Mouse (Mus musculus) embryonic facial prominence, embryonic 13.5 days (tissue): ENCODE results near the gene Gna11. TPM values are rescaled to one million over a fixed set of nuclear protein-coding genes. Genes with fewer than 3 reads are reported as not detected.

Experiments
- ATAC-seq: fragments of 200-750 bp; cut with Nextera tagmentation; 2 replicates; pipeline ENCODE4 v1.8.0; 2017; ENCODE audit warnings: low read depth; ENCODE audit not compliant: insufficient number of reproducible peaks, insufficient read depth, low FRiP score, low TSS enrichment
- H3K27ac ChIP-seq: fragments of 300-500 bp; sonication (generic); 2 replicates; pipeline ENCODE4 v1.5.1; 2015; ENCODE audit warnings: moderate library complexity, mild to moderate bottlenecking, inconsistent platforms
- H3K27me3 ChIP-seq: fragments of 300-500 bp; sonication (generic); 2 replicates; pipeline ENCODE4 v1.6.1; 2015; ENCODE audit warnings: mild to moderate bottlenecking, inconsistent platforms
- H3K36me3 ChIP-seq: fragments of 300-500 bp; sonication (generic); 2 replicates; pipeline ENCODE4 v1.6.1; 2015; ENCODE audit warnings: mild to moderate bottlenecking, inconsistent platforms
- H3K4me1 ChIP-seq: fragments of 300-500 bp; sonication (generic); 2 replicates; pipeline ENCODE4 v1.6.1; 2015; ENCODE audit warnings: inconsistent platforms
- H3K4me2 ChIP-seq: fragments of 300-500 bp; sonication (generic); 2 replicates; pipeline ENCODE4 v1.6.1; 2015; ENCODE audit warnings: moderate library complexity, mild to moderate bottlenecking, inconsistent platforms
- H3K4me3 ChIP-seq: fragments of 300-500 bp; sonication (generic); 2 replicates; pipeline ENCODE4 v1.5.1; 2015; ENCODE audit warnings: mild to moderate bottlenecking, inconsistent platforms
- H3K9ac ChIP-seq: fragments of 300-500 bp; sonication (generic); 2 replicates; pipeline ENCODE4 v1.6.1; 2015; ENCODE audit warnings: mild to moderate bottlenecking, inconsistent platforms
- H3K9me3 ChIP-seq: fragments of 300-500 bp; sonication (generic); 2 replicates; pipeline ENCODE4 v1.6.1; 2016; ENCODE audit warnings: inconsistent platforms
- WGBS: fragments of 180-500 bp; shearing (Covaris S2); methylation state at CpG from one replicate; pipeline ENCODE4 v1.1.7; 2015; ENCODE audit warnings: mixed read lengths; 5-methylcytosine and 5-hydroxymethylcytosine counted together
- polyA plus RNA-seq: library from polyadenylated mRNA; unstranded; fragments of >200 nt; fragmentation: Nextera tagmentation; extraction: Ambion mirVana; gene quantifications from 2 replicates; pipeline ENCODE4 v1.2.1, GENCODE M21; 2015

Gene Gna11
- polyA plus RNA-seq, 1 experiment from 2014 or later: 90.1 TPM

DNA sequence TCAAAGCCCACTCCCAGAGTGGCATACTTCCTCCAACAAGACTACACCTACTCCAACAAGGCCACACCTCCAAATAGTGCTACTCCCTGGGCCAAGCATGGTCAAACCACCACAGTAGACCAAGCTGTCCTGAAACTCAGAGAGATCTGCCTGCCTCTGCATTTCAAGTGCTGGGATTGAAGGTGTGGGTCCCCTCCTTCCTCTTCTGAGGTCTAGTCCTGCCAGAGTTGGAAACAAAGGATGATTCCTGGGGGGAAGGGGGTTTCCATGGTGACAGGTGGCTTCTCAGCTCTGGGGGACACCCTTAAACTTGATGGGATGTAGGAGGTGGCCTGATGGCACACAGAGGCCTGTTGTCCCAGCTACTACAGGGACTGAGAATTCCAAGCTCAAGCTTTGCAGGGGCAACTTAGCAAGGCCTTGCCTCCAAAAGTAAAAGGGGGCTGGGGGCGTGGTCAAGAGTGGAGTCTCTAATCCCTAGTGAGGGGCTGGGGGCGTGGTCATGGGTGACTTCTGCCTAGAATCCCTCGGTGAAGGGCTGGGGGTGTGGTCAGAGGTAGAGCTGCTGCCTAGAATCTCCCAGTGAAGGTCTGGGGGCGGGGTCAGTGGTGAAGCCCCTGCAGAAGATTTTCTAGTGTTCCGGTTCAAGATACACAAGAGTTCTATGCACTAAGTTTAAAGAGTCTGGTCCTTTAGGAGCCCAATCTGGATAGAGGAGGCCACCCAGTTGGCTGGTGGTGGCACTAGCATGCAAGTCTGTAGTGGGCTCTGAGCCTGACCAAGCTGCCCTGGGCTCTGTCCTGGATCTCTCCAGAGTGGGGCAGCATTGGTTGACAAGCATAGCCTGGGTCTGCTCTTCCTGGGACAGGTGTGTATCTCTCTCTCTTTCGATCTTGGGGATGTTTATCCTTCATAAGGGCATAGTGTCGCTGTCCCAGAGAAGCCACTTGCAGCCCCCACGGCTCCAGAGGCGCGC, 29.4 kb upstream of the Gna11 start, which contains the start of gene Tle2:
TSS of gene Tle2 (plus strand) at position 481 of the 976 bp plus-strand sequence.
- peaks cover 81% of the 10 kb centered on the region for H3K4me1 ChIP-seq
- peak within 1 kb of the TSS; percentile 88 for H3K9ac ChIP-seq
- H3K36me3 ChIP-seq: peaks cover 17% of the 10 kb centered on the region
- peak within 1 kb of the TSS; percentile 77 for H3K4me3 ChIP-seq
- H3K9me3 ChIP-seq: no peaks in the 10 kb centered on the region
- no peak for ATAC-seq
- H3K4me2 ChIP-seq: peak within 1 kb of the TSS; percentile 86
- peak within 1 kb of the TSS; percentile 95 for H3K27ac ChIP-seq
- WGBS: 19% methylated on average over 10 of the region's 10 CpGs
- H3K27me3 ChIP-seq: peaks cover 14% of the 10 kb centered on the region

GRCm38 (mm10) chr10:81572975-81573374, 28.0 kb upstream of the Gna11 start:
- H3K36me3 ChIP-seq: peaks cover 11% of the 10 kb centered on the region
- ATAC-seq: no peak
- 0 out of 2 replicates have a peak overlapping the region, but pooled peaks have one; percentile 27 for H3K9ac ChIP-seq
- H3K4me1 ChIP-seq: peaks cover 87% of the 10 kb centered on the region
- peaks cover 14% of the 10 kb centered on the region for H3K27me3 ChIP-seq
- no peak overlapping the region for H3K4me3 ChIP-seq
- H3K4me2 ChIP-seq: peak overlapping the region; percentile 75; the same call in 1 of the 2 replicates
- H3K27ac ChIP-seq: peak overlapping the region; percentile 95
- 14% methylated on average over 9 of the region's 9 CpGs for WGBS
- H3K9me3 ChIP-seq: no peaks in the 10 kb centered on the region

- Histone ChIP-seq H3K4me1 (peaks cover 85% of the 10 kb centered on the region), H3K9ac (peak overlapping the region; percentile 59; the same call in 1 of the 2 replicates), H3K4me3 (peak overlapping the region; percentile 44), H3K36me3 (peaks cover 7% of the 10 kb centered on the region; the same call in 1 of the 2 replicates), H3K9me3 (no peaks in the 10 kb centered on the region), H3K27ac (peak overlapping the region; percentile 95), H3K27me3 (peaks cover 13% of the 10 kb centered on the region), H3K4me2 (peak overlapping the region; percentile 75)
- ATAC-seq: no peak
- WGBS: 6% methylated on average over 9 of the region's 9 CpGs
Observed at GRCm38 (mm10) chr10:81572133-81572671, 27.2 kb upstream of the Gna11 start.

DNA sequence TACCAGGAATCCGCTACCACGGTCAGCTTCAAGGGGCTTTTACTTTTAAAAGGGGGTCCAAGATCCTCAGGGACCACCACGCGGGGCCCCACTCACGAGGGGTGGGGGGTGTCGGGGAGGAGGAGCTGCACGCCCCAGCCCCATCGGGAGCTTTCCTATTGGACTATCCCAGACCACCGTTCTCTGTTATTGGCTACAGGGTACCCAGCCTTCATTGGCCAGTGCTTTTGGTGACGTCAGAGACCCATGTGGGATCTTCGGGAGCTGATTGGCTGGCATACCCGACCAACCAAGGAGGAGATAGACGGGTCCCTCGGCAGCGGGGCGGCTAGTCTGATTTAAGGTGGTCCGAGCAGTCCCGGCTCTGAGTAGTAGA, 26.5 kb upstream of the Gna11 start:
- Histone ChIP-seq H3K9ac (peak overlapping the region; percentile 59; the same call in 1 of the 2 replicates), H3K36me3 (peaks cover 11% of the 10 kb centered on the region; the same call in 1 of the 2 replicates), H3K9me3 (no peaks in the 10 kb centered on the region), H3K27me3 (peaks cover 10% of the 10 kb centered on the region), H3K27ac (peak overlapping the region; percentile 95), H3K4me1 (peaks cover 78% of the 10 kb centered on the region), H3K4me2 (peak overlapping the region; percentile 75), H3K4me3 (peak overlapping the region; percentile 44)
- under 1% methylated on average over 18 of the region's 18 CpGs for WGBS
- peak; percentile 91 for ATAC-seq

DNA sequence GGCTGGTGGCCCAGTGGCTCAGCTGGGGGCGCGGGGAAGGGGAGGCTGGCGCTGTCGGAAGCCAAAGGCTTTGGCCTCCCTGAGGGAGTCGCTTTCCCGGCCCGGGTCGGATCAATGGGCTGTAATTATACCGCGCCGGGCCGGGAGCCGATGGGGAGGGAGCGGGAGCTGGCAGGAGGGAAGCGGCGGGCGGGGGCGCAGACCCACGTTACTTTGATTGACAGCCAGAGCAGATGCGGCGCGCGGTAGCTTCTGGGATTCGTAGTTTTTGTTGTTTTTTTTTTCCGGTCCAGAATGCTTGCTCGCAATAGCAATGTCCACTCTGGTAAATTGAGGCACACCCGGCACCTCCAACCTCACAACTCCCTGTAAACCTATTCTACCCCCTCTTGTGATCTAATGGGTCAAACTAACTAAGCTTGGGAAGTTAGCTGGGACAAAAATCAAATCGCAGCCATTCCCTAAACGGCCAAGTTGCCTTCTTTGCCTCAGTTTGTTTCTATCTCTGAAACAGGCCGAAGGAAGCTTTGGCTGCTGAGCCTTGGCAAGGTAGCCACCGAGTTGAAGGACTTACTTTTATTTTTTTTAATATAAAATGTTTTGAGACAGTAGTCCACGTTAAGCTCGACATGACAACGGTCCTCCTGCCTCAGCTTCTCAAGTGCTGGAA, 26.0 kb upstream of the Gna11 start:
- 1% methylated on average over 34 of the region's 34 CpGs for WGBS
- Histone ChIP-seq H3K4me2 (peak overlapping the region; percentile 75), H3K4me1 (peaks cover 76% of the 10 kb centered on the region), H3K9me3 (no peaks in the 10 kb centered on the region), H3K4me3 (peak overlapping the region; percentile 44), H3K27ac (peak overlapping the region; percentile 95), H3K36me3 (peaks cover 17% of the 10 kb centered on the region), H3K9ac (peak overlapping the region; percentile 38; the same call in 1 of the 2 replicates), H3K27me3 (peaks cover 10% of the 10 kb centered on the region)
- peak; percentile 50 for ATAC-seq

- Histone ChIP-seq H3K4me3 (peak overlapping the region; percentile 44), H3K27me3 (peaks cover 10% of the 10 kb centered on the region; the same call in 1 of the 2 replicates), H3K4me2 (peak overlapping the region; percentile 75), H3K27ac (peak overlapping the region; percentile 95), H3K9me3 (no peaks in the 10 kb centered on the region), H3K36me3 (peaks cover 23% of the 10 kb centered on the region), H3K9ac (peak overlapping the region; percentile 38; the same call in 1 of the 2 replicates), H3K4me1 (peaks cover 76% of the 10 kb centered on the region)
- 0 out of 2 replicates have a peak, but pooled peaks have one; percentile 1 for ATAC-seq
- WGBS: under 1% methylated on average over 10 of the region's 11 CpGs
Observed at GRCm38 (mm10) chr10:81570238-81570800, 25.3 kb upstream of the Gna11 start.

GRCm38 (mm10) chr10:81569507-81570237, 24.7 kb upstream of the Gna11 start:
- H3K4me2 ChIP-seq: no peak overlapping the region
- H3K27me3 ChIP-seq: peaks cover 10% of the 10 kb centered on the region; the same call in 1 of the 2 replicates

GRCm38 (mm10) chr10:81568381-81569191, 23.6 kb upstream of the Gna11 start:
- no peak overlapping the region for H3K4me3 ChIP-seq
- peaks cover 40% of the 10 kb centered on the region for H3K36me3 ChIP-seq
- peaks cover 77% of the 10 kb centered on the region for H3K4me1 ChIP-seq
- no peaks in the 10 kb centered on the region for H3K9me3 ChIP-seq
- WGBS: 6% methylated on average over 15 of the region's 16 CpGs
- H3K9ac ChIP-seq: peak overlapping the region; percentile 32; the same call in 1 of the 2 replicates
- ATAC-seq: no peak
- 0 out of 2 replicates have a peak, but pooled peaks cover 4% of the 10 kb centered on the region for H3K27me3 ChIP-seq
- peak overlapping the region; percentile 95 for H3K27ac ChIP-seq
- peak overlapping the region; percentile 43 for H3K4me2 ChIP-seq

More at GRCm38 (mm10) chr10:81569507-81570237, 24.7 kb upstream of the Gna11 start:
- Histone ChIP-seq H3K36me3 (peaks cover 30% of the 10 kb centered on the region), H3K9ac (no peak overlapping the region), H3K27ac (peak overlapping the region; percentile 95), H3K4me1 (peaks cover 77% of the 10 kb centered on the region), H3K9me3 (no peaks in the 10 kb centered on the region), H3K4me3 (no peak overlapping the region)
- no peak for ATAC-seq
- WGBS: 36% methylated on average over 9 of the region's 9 CpGs

DNA sequence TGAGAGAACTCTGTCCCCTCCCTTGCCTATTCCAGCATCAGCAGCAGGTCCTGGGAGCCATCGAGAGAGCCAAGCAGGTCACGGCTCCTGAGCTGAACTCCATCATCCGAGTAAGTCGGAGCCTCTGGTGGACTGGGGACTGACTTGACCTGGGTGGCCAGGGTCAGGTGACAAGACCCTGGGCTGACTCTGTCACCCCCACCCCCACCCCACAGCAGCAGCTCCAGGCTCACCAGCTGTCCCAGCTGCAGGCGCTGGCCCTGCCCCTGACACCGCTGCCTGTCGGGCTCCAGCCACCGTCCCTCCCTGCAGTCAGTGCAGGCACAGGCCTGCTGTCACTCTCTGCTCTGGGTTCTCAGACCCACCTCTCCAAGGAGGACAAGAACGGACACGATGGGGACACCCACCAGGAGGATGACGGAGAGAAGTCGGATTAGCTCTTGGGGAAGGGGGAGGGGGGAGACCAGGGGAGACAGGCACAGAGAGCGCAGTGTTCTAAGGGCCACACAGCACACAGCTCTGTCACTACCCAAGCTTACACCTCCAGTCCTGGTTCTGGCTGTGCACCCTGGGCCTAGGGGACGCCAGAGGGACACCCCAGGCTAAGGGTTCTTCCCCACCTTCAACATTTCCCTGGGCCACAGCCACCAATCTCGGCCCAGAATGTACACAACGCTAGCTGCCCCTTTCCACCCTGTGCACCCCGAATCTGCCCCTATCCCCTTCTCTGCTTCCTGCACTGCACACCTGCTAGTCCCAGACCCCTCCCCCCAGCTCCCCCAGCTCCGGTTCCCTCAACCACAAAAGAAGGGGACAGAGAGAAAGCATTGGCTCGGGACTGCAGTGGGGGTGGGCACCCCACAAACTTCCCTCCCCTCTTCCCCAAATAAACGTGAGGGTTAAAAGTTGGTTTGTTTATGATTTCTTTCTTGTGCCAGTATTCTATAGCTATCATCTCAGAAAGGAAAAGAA, 20.6 kb upstream of the Gna11 start:
- 0 out of 2 replicates have a peak overlapping the region, but pooled peaks have one; percentile 14 for H3K4me2 ChIP-seq
- no peak for ATAC-seq
- H3K9me3 ChIP-seq: no peaks in the 10 kb centered on the region
- H3K4me3 ChIP-seq: no peak overlapping the region
- no peaks in the 10 kb centered on the region for H3K27me3 ChIP-seq
- peaks cover 83% of the 10 kb centered on the region for H3K4me1 ChIP-seq
- 30% methylated on average over 20 of the region's 20 CpGs for WGBS
- H3K36me3 ChIP-seq: peaks cover 52% of the 10 kb centered on the region
- no peak overlapping the region for H3K27ac ChIP-seq
- H3K9ac ChIP-seq: no peak overlapping the region
